Mouse (Mus musculus): ENCODE data around the gene Prrc2b.

The Prrc2b gene

GRCm38 (mm10) chr2:32162102-32162501 is 11.2 kb downstream of the Prrc2b start:
- DNase-seq (ENCODE audit: low spot score in 2 of 2): no peak

- no peak for DNase-seq (ENCODE audit: low spot score in 2 of 2)
Measured at GRCm38 (mm10) chr2:32162646-32163045, 11.8 kb downstream of the Prrc2b start.

GRCm38 (mm10) chr2:32163057-32163456 is 12.2 kb downstream of the Prrc2b start:
- DNase-seq (ENCODE audit: low spot score in 2 of 2): no peak

- DNase-seq (ENCODE audit: low spot score in 2 of 2): peak in 1 of 2 experiments; percentile 64
Measured at GRCm38 (mm10) chr2:32164503-32164902, 13.6 kb downstream of the Prrc2b start.

GRCm38 (mm10) chr2:32165040-32165800 is 14.3 kb downstream of the Prrc2b start:
- no peak for DNase-seq (ENCODE audit: low spot score in 2 of 2)

GRCm38 (mm10) chr2:32166581-32166980 is 15.7 kb downstream of the Prrc2b start:
- DNase-seq (ENCODE audit: low spot score in 2 of 2): no peak

- no peak for DNase-seq (ENCODE audit: low spot score in 2 of 2)
Measured at GRCm38 (mm10) chr2:32167034-32167770, 16.3 kb downstream of the Prrc2b start.

GRCm38 (mm10) chr2:32167819-32168218 is 16.9 kb downstream of the Prrc2b start:
- DNase-seq (ENCODE audit: low spot score in 2 of 2): peak in 1 of 2 experiments; percentile 63

GRCm38 (mm10) chr2:32169292-32169691 is 18.4 kb downstream of the Prrc2b start:
- no peak for DNase-seq (ENCODE audit: low spot score in 2 of 2)

GRCm38 (mm10) chr2:32170010-32170409 is 19.1 kb downstream of the Prrc2b start:
- DNase-seq (ENCODE audit: low spot score in 2 of 2): no peak

GRCm38 (mm10) chr2:32171658-32172433 is 21.0 kb downstream of the Prrc2b start:
- no peak for DNase-seq (ENCODE audit: low spot score in 2 of 2)

GRCm38 (mm10) chr2:32174170-32174741 is 23.4 kb downstream of the Prrc2b start:
- peak; percentile 65 to 81 for DNase-seq (ENCODE audit: low spot score in 2 of 2)

- DNase-seq (ENCODE audit: low spot score in 2 of 2): peak; percentile 59 to 80
Measured at GRCm38 (mm10) chr2:32175051-32175466, 24.2 kb downstream of the Prrc2b start.

- DNase-seq (ENCODE audit: low spot score in 2 of 2): no peak
Measured at GRCm38 (mm10) chr2:32175508-32175907, 24.6 kb downstream of the Prrc2b start.

- no peak for DNase-seq (ENCODE audit: low spot score in 2 of 2)
Measured at GRCm38 (mm10) chr2:32176848-32177247, 26.0 kb downstream of the Prrc2b start.

- no peak for DNase-seq (ENCODE audit: low spot score in 2 of 2)
Measured at GRCm38 (mm10) chr2:32177397-32178060, 26.6 kb downstream of the Prrc2b start.

GRCm38 (mm10) chr2:32179363-32179762 is 28.5 kb downstream of the Prrc2b start:
- DNase-seq (ENCODE audit: low spot score in 2 of 2): no peak

- DNase-seq (ENCODE audit: low spot score in 2 of 2): no peak
Measured at GRCm38 (mm10) chr2:32180127-32180526, 29.2 kb downstream of the Prrc2b start.

GRCm38 (mm10) chr2:32181364-32181763 is 30.5 kb downstream of the Prrc2b start:
- no peak for DNase-seq (ENCODE audit: low spot score in 2 of 2)

- DNase-seq (ENCODE audit: low spot score in 2 of 2): no peak
Measured at GRCm38 (mm10) chr2:32182119-32182518, 31.2 kb downstream of the Prrc2b start.

- peak; percentile 51 to 60 for DNase-seq (ENCODE audit: low spot score in 2 of 2)
Measured at GRCm38 (mm10) chr2:32182676-32183296, 31.9 kb downstream of the Prrc2b start.

Data from urinary bladder, adult 18-20 months (tissue).